Mouse (Mus musculus): ENCODE results near the gene Zfp526.
"Not testable (repeated sequence)": the region's sequence is repeated elsewhere in the genome, so short reads cannot be mapped to it uniquely, and the experiment has no call there.

The Zfp526 gene

DNA sequence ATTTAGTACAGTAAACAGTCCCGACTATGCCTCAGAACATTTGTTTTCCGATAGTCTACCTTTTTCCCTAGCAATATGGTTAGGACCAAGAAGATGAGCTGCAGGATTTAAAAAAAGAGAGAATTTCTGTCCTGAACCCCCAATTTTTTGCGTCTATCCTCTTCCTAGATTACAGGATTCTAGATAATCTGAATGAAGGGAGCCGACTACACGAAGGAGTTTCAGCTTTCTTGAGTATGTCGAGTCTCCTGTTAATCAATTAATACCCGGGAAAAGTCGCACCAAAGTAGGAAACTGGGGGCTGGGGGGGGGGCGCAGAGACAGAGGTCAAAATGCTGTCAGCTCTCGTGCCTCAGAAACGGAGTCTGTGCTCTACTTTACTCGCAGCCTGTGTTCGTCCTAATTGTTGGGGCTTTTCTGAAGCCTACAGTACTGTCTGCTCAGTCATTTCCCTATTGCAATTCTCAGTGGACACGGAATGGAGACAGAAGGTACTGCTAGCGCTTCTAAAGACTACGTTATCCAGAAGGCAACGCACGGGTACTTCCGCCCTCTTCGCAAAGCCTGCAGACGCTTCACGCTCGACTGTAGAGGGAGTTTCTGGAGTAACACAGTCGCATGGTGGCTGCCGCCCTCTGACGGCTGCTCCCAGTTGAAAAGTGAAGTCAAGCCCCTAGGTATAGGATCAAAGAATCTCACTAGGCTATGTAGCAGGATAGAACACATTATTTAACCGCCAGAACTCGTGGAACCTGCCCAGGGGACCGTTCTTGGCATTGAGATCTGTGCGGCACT is 17.8 kb downstream of the Zfp526 start:
- peak; percentile 92 for DNase-seq (ENCODE audit: extremely low read depth, low read depth)

DNA sequence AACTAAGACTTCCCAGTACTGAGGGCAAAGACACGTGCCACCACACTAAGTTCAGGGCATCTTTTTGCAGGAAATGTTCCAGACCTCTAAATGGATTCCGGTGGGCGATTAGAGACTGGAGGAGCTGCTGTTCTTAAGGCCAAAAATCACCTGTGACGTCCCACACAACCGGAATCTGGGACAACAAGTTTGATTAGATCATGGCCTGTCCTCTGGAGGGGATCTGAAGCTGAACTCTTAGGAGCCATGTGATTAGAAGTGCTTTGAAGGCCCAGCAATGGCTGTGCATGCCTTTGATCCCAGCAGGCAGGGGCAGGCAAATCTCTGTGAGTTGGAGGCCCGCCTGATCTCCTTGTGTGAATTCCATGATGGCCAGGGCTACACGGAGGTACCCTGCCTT is 19.4 kb downstream of the Zfp526 start:
- DNase-seq (ENCODE audit: extremely low read depth, low read depth) = no peak

DNA sequence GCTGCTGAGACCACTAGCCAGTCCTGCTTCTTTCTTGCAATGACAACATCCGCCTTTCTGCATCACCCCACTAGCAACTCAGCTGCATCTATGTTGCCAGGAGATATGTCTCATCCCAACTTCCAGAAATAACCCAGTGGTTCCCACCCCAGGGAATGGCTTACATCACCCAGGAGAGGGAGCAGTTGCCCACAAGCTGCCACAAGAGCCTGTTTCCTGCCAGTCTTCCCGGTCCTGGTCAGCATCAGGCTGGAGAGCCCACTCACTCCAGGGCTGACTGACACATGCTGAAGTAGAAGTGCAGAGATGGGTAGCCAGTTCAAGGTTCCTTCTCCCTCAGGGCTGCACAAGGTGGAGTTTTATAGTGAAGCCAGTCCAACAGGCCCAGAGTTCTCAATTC is 19.8 kb downstream of the Zfp526 start:
- DNase-seq (ENCODE audit: extremely low read depth, low read depth) = no peak

DNA sequence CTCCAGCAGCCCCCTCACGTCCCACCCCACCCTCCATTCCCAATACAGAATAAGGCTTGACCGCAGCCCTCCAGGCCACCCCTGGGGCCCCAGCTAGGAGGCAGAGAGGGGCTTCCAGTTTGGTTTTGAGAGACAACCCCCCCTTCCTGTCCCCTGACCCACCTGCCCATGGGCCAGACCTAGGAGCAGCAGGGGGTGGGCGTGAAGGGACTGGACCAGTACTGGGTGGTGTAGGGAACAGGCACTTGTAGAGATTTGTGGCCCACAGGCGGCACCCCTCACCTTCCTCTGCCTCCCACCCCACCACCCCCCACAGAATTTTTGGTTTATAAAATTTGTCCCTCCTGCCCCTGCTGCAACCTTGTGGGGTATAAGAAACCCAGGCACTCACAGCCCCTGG is 22.1 kb downstream of the Zfp526 start:
- no peak for DNase-seq (ENCODE audit: extremely low read depth, low read depth)

DNA sequence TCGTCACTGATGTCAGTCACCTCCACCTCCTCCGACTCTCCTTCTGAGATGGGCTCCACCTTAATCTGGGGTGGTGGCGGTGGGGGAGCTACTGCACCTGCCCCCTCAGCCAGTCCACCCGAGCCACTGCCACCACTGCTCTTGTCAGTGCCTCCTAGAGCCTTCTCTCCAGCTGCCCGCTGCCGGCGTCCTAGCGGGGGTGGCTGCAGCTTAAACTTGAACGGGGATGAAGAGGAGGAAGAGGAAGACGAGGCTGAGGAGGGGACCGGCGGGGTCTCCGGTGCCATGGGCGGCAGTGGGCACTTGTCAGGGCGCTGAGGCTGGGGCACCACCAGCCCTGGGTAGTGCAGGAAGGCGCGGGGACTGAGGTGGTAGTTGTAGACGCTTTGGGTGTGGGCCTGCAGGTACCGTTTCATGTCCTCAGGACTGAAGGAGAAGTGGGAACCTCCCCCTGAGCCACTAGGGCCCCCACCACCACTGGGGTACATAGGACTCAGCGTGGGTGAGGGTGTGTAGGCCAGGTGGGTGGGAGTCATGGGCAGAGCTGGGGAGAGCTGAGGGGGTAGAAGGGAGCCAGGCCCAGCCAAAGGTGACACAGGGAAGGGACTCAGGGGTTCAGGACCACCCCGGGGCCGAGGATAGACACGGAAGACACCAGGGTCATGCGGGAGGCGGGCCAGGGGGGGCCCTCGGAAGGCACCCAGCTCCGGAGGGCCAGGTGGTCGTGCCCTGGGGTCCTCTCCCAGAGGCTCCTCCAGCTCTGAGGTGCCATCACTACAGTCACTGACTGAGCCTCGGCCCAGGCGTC is 23.5 kb downstream of the Zfp526 start:
- no peak for DNase-seq (ENCODE audit: extremely low read depth, low read depth)

DNA sequence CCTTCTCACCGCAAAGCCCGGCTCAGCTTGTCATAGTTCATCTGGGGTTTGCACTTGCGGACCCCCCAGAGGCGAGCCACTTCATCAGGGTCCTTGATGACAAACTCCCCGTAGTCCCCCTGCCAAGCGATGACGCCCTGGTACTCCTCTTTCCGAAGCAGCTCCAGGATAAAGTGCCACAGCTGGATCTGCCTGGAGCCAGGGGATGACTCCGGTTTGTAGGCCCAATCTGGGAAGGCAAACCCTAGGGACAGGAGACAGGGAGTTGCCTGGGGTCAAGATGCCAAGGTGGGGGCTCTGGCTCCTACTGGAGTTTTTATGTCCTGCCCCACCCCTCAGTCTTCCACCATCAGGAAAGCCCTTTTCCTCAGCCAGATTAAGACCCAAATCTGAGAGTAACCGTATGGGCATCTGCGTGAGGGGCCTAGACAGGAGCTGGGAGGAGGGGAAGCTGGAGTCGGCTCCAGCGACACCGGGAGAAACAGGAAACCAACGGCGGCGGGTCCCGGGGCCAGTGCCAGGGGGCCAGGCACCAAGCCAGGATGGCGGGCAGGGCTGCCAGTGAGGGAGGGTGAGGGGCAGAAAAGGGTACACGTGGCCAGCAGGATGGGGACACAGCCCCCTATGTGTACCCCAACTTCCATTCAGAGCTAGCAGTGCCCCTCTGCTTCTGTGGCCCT is 25.0 kb downstream of the Zfp526 start:
- no peak for DNase-seq (ENCODE audit: extremely low read depth, low read depth)

DNA sequence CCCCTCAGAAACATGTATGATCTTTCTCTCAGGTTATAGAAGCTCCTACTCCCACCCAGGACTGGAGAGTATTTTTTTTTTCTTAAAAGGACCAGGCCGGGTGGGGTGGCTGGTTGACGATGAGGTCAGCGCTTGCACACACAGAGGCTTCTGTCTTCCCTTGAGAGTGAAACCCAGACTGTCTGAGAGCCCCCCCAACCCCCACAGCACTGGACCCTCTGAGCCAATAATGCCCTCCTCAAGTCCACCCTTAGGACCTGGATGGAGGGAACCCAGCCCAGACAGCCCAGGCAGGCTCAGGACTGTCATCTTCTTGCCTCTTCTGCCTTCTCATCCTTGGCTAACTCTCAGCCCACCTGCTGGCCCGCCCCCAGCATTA is 25.5 kb downstream of the Zfp526 start:
- no peak for DNase-seq (ENCODE audit: extremely low read depth, low read depth)

DNA sequence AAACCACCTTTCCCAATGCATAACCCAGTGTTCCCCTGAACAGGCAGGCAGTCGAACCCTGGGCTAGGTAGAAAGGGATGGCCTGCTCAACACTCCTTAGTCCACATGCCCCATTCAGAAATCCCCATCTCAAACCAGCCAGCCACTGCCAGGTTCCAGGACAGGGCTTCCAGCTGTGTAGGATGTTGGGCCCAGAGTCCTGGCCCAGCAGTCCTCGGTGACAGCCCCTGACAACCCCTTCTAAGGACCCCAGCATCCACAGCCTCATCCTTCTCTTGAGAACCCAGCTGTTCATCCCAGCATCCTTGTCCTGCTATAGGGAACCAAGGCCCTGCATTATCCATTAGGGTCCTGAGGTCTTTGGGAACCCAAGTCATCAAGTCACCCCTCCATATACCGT is 26.3 kb downstream of the Zfp526 start:
- no peak for DNase-seq (ENCODE audit: extremely low read depth, low read depth)

DNA sequence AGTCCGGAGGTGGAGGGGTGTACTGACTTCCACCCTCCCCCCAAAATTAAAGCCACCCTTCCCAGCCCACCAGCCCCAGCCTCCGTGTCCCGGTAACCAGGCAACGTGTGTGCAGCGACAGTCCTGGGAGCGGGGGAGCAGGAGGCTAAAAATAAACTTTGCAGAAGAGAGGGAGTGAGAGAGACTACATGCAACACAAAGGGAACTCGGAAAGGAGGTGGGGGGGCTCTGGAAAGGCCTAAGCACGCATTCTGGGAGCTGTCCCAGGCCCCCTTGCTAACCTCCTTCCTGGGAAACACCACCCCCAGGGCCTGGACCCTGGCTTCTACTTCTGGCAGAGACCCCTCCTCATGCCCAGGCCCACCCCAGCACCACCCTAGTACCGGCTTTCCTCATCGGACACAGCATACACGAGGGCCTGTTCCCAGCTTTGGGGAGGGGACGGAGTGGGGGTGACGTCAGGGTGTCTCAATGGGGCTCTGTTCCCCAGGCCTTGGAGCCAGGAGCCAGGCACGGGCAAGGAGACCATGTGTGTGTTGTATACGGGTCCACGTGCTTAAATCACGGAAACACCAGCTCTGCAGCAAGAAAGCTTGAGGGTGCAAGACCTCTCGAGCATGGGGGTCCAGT is 26.9 kb downstream of the Zfp526 start:
- DNase-seq (ENCODE audit: extremely low read depth, low read depth) = no peak

DNA sequence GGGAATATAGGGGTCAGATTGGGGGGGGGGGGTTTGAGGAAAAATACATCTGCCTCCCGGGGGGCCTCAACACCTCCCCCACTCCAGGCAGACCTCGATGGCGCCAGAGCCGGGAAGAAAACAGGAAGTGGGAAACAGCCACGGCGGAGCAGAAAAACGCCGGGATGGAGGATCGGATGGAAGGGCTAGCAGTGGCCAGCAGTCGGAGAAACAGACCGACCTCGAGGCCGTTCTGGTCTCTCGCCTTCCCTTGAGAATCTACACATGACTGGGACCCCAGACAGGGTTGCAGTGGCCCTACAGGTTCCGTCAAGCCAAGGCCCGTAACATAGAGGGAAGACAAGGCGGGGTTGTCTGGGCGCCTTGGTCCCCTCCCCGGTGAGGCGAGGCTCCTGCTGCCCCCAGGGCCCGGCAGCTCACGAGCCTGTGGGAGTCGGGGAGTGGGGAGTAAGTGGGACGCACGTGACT is 27.7 kb downstream of the Zfp526 start:
- no peak for DNase-seq (ENCODE audit: extremely low read depth, low read depth)

DNA sequence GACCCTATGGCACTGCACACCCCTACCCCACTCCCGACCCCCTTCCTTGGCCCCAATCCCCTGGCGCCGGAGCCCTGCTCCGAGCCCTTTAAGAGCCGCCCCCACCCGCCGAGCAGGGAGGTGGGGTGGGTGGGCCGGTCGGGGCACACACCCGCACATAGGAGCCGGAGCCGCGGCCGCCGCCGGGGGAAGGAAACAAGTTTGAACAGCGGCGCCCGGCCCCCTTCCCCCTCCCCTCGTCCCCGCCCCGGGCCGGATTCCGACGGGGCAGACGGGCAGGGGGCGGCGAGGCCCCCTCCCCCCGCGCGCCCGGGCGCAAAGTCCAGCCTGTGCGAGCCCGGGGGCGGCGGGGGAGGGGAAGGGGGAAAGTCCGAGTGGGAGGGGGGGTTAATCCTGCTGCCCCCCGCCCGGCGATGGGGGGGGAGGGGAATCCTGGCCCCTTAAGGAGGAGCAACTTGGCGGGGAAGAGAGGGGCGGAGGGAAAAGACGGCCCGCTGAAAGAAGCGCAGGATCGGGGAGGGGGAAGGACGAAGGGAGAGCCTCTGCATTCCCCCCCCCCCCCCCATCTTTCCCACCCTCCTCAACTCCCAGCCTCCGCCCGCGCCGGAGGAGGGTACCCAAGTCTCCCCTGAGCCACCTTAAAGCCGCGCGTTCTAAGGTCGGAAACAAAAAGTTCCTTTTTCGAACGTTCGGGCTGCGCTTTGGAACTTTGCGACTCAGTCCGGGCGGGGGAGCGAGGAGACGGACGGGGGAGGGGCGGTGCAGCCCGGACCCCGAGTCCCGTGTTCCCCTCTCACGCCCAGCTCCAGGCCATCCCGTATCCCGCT is 28.3 kb downstream of the Zfp526 start:
- DNase-seq (ENCODE audit: extremely low read depth, low read depth) = no peak

DNA sequence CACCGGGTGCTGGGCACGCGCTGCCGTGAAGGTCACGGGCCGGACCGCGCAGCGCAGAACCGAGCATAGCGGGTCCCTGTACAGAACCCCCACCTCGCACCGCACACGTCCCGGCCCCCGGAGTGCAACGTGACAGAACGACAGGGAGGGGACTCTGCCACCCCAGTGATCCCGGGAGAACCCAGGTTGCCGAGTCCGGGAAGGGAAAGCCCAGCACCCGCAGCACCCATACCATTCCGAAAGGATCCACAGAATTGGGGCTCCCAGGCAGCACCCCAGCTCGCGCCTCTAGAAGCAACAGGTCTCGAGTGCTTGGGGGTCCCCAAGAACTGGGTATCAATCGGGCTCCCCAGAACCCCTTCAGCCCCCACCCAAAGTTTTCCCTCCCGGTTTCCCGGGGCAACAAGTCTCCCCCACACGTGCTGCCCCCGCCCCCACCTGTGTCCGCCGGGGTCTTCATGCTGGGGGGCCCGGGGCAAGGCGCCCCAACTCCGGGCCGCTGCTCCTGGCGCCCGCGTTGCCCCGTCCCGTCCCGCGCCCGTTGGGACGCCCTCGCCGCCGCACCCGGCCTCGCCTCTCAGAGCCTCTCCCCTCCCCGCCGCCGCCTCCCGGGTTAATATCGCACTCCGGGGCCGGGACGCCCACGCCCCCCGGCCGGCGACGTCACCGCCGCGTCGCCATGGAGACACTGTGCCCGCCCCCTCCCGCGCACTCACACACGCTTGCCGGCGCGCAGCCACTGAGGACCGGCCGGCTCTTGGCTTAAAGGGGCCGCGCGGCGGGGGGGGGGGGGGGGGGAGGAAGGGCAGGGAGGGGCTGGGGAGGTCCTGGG is 29.1 kb downstream of the Zfp526 start, which contains the start of gene Erf:
Erf (minus strand) TSS at position 621 of the 832 bp plus-strand sequence.
- DNase-seq (ENCODE audit: extremely low read depth, low read depth) = no peak

DNA sequence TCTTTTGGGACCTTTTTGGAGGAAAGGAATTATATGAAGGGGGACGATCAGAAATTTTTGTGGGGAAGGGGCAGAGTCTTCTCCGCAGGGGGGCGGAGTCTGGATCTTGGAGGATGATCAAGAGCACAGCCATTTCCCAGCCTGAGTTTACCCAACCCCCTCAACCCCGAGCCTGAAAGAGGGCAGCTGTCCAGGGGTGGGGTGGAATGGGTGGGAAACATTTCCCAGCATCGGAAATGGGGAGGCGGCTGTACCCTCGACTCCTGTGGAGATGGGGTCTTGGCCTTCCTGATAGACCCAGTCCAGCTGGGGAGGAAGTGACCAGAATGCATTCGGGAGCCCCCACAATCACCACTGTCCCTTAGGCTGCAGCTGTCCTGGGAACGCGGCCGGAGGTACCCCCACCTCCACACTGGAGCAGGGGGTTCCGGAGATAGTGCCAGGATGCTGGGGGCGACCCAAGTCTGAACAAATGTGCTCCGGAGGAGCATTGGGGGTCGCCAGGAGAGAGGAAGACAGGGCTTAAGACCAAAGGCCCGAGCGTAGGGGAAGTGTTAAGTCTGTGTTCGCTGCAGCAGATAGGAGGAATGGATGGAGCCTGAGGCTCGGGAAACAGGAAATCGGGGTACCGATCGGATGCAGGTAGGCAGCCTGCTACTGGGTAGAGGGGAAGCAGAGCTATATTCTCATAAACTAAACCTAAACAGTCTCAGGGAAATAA is 30.0 kb downstream of the Zfp526 start:
- no peak for DNase-seq (ENCODE audit: extremely low read depth, low read depth)

DNA sequence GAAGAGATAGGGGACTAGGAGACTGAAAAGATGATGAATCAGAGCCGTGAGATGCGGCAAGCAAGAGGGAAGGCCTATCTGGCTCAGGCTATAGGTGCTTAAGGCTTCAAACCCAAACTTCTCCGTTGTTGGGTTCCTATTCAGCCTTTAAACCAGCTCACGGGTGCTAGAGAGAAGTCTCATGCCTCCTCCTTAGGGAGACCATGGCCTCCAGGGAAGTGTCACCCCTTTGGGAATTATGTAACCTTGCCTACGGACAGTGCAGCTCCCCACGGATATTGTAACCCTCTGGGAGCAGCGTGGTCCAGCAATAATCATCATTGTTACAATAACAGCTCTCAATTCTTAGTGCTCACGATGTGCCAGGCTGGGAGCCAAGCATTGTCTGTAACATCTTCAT is 30.6 kb downstream of the Zfp526 start:
- DNase-seq (ENCODE audit: extremely low read depth, low read depth) = no peak

DNA sequence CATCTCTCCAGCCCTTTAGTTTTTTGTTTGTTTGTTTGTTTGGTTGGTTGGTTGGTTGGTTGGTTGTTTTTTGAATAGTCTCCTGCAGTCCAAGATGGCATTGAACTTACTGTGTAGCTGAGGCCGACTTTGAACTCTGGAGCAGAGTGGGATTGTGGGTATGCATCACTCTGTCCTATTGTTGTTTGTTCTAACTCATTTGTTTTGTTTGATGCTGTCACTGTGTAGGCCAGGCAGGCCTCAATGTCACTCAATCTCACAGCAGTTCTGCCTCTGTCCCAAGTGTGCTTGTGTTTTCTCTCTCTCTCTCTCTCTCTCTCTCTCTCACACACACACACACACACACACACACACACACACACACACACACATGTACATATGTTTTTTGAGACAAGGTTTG is 40.7 kb downstream of the Zfp526 start:
- DNase-seq (ENCODE audit: extremely low read depth, low read depth) = no peak

DNA sequence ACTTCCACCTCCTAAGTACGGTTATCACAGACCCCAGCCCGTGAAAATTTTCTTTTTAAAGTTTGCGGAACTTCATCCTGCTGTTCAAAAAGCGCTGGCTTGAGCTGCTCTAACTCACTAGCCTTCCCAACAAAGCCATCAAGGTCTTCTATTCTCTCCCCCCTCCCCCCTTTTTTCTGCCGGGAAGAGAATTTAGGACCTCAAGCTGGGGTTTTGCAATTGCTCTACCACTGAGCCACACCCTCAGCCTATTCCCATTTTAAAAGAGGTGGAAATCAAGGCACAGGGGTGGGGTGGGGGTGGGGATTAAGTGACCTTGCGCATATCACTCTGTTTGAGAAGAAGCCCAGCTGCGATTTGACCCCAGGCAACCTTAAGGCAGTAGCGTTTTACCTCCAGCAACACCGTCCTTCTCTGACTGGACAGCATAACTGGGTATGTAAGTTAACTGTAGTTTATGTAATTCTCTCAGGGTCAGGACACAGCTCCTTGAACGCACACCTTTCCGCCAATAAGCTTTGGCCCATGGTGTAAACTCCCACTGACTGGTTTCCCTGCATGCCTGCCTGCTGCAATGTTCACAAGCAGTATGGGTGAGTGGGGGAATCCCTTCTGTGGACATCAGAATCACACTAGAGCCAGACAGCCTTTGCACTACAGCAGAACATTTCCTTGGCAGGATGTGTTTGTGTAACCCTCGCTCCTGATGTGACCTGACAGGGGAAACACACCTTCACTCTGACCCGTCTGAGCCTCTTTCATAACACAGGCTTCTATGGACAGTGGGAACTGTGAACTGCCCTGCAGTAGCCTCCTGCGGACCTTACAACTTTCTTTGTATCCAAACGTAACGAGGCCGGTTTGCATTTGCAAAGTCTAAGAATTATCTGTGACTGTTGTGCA is 43.0 kb downstream of the Zfp526 start:
- DNase-seq (ENCODE audit: extremely low read depth, low read depth) = no peak

DNA sequence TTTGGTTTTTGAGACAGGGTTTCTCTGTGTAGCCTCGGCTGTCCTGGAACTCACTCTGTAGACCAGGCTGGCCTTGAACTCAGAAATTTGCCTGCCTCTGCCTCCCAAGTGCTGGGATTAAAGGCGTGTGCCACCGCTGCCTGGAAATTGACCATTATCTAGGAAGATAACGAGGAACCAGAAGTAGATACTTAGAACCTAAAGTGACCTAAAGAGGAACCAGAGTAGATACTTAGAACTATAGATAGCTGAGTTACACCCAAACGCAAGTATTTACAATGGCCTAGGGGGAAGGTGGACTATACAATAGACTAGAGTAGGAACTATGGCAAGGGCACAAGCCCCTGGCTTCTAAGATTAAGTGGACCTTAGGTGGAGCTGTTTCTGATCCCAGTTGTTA is 44.5 kb downstream of the Zfp526 start:
- not testable (repeated sequence) for DNase-seq (ENCODE audit: extremely low read depth, low read depth)
